Mouse (Mus musculus) CH12.LX (cell line): ENCODE results near the gene Zfp523. TPM values are rescaled to one million over a fixed set of nuclear protein-coding genes. Genes with fewer than 3 reads are reported as not detected.

Source experiments
- DNase-seq: peaks from one replicate; pipeline ENCODE4 v3.0.0-alpha.2; 2013; ENCODE audit errors: extremely low read depth
- H3K27ac ChIP-seq: 2 replicates; pipeline ENCODE4 v1.5.1; 2012; ENCODE audit warnings: low read depth, mild to moderate bottlenecking, control low read depth, moderate library complexity; ENCODE audit not compliant: insufficient read depth
- H3K27me3 ChIP-seq: replicated peaks from 2 replicates; pipeline ENCODE3; 2012; ENCODE audit warnings: inconsistent platforms
- H3K36me3 ChIP-seq, 2 experiments: replicated peaks in 1 of 2; 2 replicates each; pipeline versions ENCODE3 to v1.6.1; 2012; ENCODE audit warnings: inconsistent platforms in 1 of 2, low read length in 1 of 2, mild to moderate bottlenecking in 1 of 2, mixed read lengths in 1 of 2, moderate library complexity in 1 of 2; ENCODE audit not compliant: control insufficient read depth in 1 of 2, insufficient read depth in 1 of 2
- H3K4me1 ChIP-seq, 2 experiments: 2 replicates each; pipeline ENCODE4 v1.6.1; 2012; ENCODE audit warnings: inconsistent platforms in 1 of 2, moderate library complexity in 1 of 2; ENCODE audit not compliant: insufficient read depth in 2 of 2, control insufficient read depth in 1 of 2
- H3K4me2 ChIP-seq: 2 replicates; pipeline ENCODE4 v1.6.1; 2012; ENCODE audit warnings: low read depth, mild to moderate bottlenecking, control low read depth; ENCODE audit not compliant: poor library complexity, insufficient read depth, severe bottlenecking
- H3K4me3 ChIP-seq, 3 experiments: fragments of 150-350 bp in 1 of 3; sonication (generic) in 1 of 3; replicated peaks in 1 of 3; 2 replicates each; pipeline versions ENCODE3 to v1.5.1; 2011 to 2012; ENCODE audit warnings: low read depth in 2 of 3, low read length in 2 of 3, mild to moderate bottlenecking in 2 of 3, moderate library complexity in 2 of 3, control low read depth in 1 of 3, improper control_type of control experiment in 1 of 3, inconsistent platforms in 1 of 3, mixed read lengths in 1 of 3; ENCODE audit not compliant: poor library complexity in 1 of 3
- H3K79me2 ChIP-seq: replicated peaks from 2 replicates; pipeline ENCODE4 v1.6.1; 2012; ENCODE audit warnings: mild to moderate bottlenecking, moderate library complexity; ENCODE audit not compliant: control insufficient read depth, poor library complexity, insufficient read depth, severe bottlenecking; ENCODE audit errors: extremely low read depth
- H3K9ac ChIP-seq: 2 replicates; pipeline ENCODE4 v1.6.1; 2012; ENCODE audit warnings: low read depth, mild to moderate bottlenecking, control low read depth, moderate library complexity; ENCODE audit not compliant: insufficient read depth
- H3K9me3 ChIP-seq: replicated peaks from 2 replicates; pipeline ENCODE3; 2012; ENCODE audit warnings: low read length, inconsistent platforms, mixed read lengths
- BHLHE40 ChIP-seq: IDR thresholded peaks from 2 replicates; pipeline ENCODE4 v1.6.1; 2011; ENCODE audit warnings: mild to moderate bottlenecking, low read depth, low read length, improper control_type of control experiment
- CHD2 ChIP-seq: IDR thresholded peaks from 2 replicates; pipeline ENCODE4 v1.6.1; 2011; ENCODE audit warnings: low read length, improper control_type of control experiment
- CTCF ChIP-seq, 2 experiments: IDR thresholded peaks in 1 of 2; conservative IDR thresholded peaks in 1 of 2; 2 replicates each; pipeline ENCODE4 v1.5.1; 2011 to 2012; ENCODE audit warnings: low read depth in 2 of 2, low read length in 2 of 2, improper control_type of control experiment in 1 of 2, inconsistent platforms in 1 of 2, mild to moderate bottlenecking in 1 of 2, moderate library complexity in 1 of 2
- E2F4 ChIP-seq: IDR thresholded peaks from 2 replicates; pipeline ENCODE4 v1.6.1; 2011; ENCODE audit warnings: low read depth, low read length, improper control_type of control experiment; ENCODE audit not compliant: insufficient replicate concordance
- EP300 ChIP-seq: IDR thresholded peaks from 2 replicates; pipeline ENCODE4 v1.6.1; 2011; ENCODE audit warnings: low read length, improper control_type of control experiment
- ETS1 ChIP-seq: conservative IDR thresholded peaks from 2 replicates; pipeline ENCODE4 v1.6.1; 2012; ENCODE audit warnings: low read depth, mild to moderate bottlenecking, inconsistent platforms, low read length, improper control_type of control experiment, moderate library complexity
- GABPA ChIP-seq: IDR thresholded peaks from 2 replicates; pipeline ENCODE4 v1.6.1; 2012; ENCODE audit warnings: low read depth, low read length, improper control_type of control experiment, inconsistent platforms; ENCODE audit not compliant: insufficient replicate concordance
- JUND ChIP-seq: conservative IDR thresholded peaks from 2 replicates; pipeline ENCODE4 v1.6.1; 2011; ENCODE audit warnings: low read depth, low read length, improper control_type of control experiment
- MXI1 ChIP-seq: IDR thresholded peaks from 2 replicates; pipeline ENCODE4 v1.6.1; 2011; ENCODE audit warnings: mild to moderate bottlenecking, low read depth, low read length, improper control_type of control experiment
- NRF1 ChIP-seq: IDR thresholded peaks from 2 replicates; pipeline ENCODE4 v1.6.1; 2014; ENCODE audit warnings: low read depth, mild to moderate bottlenecking, inconsistent platforms, low read length, improper control_type of control experiment, moderate library complexity
- POLR2A ChIP-seq: IDR thresholded peaks from 2 replicates; pipeline ENCODE4 v1.6.1; 2011; ENCODE audit warnings: low read depth, mild to moderate bottlenecking, improper control_type of control experiment, low read length
- POLR2AphosphoS2 ChIP-seq: IDR thresholded peaks from 2 replicates; pipeline ENCODE4 v1.6.1; 2011; ENCODE audit warnings: low read depth, low read length, improper control_type of control experiment
- RAD21 ChIP-seq: IDR thresholded peaks from 2 replicates; pipeline ENCODE4 v1.6.1; 2011; ENCODE audit warnings: low read depth, mild to moderate bottlenecking, low read length, improper control_type of control experiment, moderate library complexity
- RCOR1 ChIP-seq: conservative IDR thresholded peaks from 2 replicates; pipeline ENCODE4 v1.6.1; 2012; ENCODE audit warnings: low read depth, mild to moderate bottlenecking, inconsistent platforms, low read length, improper control_type of control experiment
- SIN3A ChIP-seq: IDR thresholded peaks from 2 replicates; pipeline ENCODE4 v1.6.1; 2012; ENCODE audit warnings: low read length, improper control_type of control experiment, inconsistent platforms
- TBP ChIP-seq: conservative IDR thresholded peaks from 2 replicates; pipeline ENCODE4 v1.6.1; 2011; ENCODE audit warnings: low read depth, low read length, improper control_type of control experiment
- TCF12 ChIP-seq: IDR thresholded peaks from 2 replicates; pipeline ENCODE4 v1.6.1; 2014; ENCODE audit warnings: low read depth, mild to moderate bottlenecking, inconsistent platforms, low read length, improper control_type of control experiment
- UBTF ChIP-seq: IDR thresholded peaks from 2 replicates; pipeline ENCODE4 v1.6.1; 2012; ENCODE audit warnings: low read depth, mild to moderate bottlenecking, inconsistent platforms, low read length, improper control_type of control experiment, moderate library complexity
- ZC3H11A ChIP-seq: IDR thresholded peaks from 2 replicates; pipeline ENCODE4 v1.6.1; 2012; ENCODE audit warnings: low read depth, mild to moderate bottlenecking, inconsistent platforms, low read length, improper control_type of control experiment
- ZMIZ1 ChIP-seq: IDR thresholded peaks from 2 replicates; pipeline ENCODE4 v1.6.1; 2012; ENCODE audit warnings: low read depth, mild to moderate bottlenecking, inconsistent platforms, low read length, improper control_type of control experiment
- dilution Hi-C: fragments of 300-500 bp; cut with MboI; formaldehyde crosslinking; loops from 2 replicates; pipeline ENCODE4 v1.14.3; 2020; ENCODE audit warnings: low sequenced_read_pairs; ENCODE audit not compliant: extremely low pct_unique_long_range_greater_than_20kb, extremely low pct_ligation_motif_present
- in situ Hi-C: fragments of 300-500 bp; cut with MboI; formaldehyde crosslinking; loops from 3 replicates; pipeline ENCODE4 v1.14.3; 2019; ENCODE audit warnings: low sequenced_read_pairs, low pct_ligation_motif_present, low pct_unique_long_range_greater_than_20kb, mixed read lengths
- polyA plus RNA-seq: library from polyadenylated mRNA; unstranded; fragments of >175 nt; gene quantifications from 2 replicates; pipeline ENCODE4 v1.2.1, GENCODE M21; 2012; ENCODE audit warnings: low read depth; ENCODE audit not compliant: insufficient read length
- total RNA-seq, 2 experiments: library from RNA; depleted of rRNA; stranded (reverse); fragments of 300-350 nt in 1 of 2; fragments of >200 nt in 1 of 2; gene quantifications; 2 replicates each; pipeline ENCODE4 v1.2.3; 2012 to 2014

Zfp523 gene
- total and polyA plus RNA-seq, 3 experiments = 2.5 to 14.7 (median 10.1) TPM

DNA sequence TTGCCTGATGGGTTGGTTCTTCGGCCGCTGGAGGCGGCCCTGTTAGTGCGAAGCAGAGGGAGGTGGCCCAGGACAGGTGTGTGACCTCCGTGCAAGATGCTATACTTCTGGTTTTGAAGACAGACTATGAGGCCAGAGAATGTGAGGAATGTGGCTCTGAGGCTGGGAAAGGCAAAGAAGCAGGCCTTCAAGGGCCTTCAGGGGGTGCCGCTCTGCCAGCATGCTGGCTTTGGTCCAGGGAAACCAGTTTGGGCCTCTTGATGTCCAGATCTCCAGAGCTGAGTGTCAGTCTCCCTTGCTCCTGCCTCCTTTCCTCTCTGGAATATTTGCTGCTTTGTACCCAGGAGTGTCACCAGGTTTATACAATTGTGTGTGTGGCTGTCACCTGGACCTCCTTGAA is 65.4 kb downstream of the Zfp523 start:
- no peak for DNase-seq
- H3K9me3 ChIP-seq = no peaks in the 10 kb centered on the region
- H3K79me2 ChIP-seq = no peaks in the 10 kb centered on the region; the same call in 1 of the 2 replicates
- H3K27ac ChIP-seq = no peak overlapping the region
- H3K4me2 ChIP-seq = no peak overlapping the region
- dilution Hi-C loops = no loop called here
- no peaks in the 10 kb centered on the region for H3K27me3 ChIP-seq
- H3K4me3 ChIP-seq = no peak overlapping the region
- TF ChIP-seq BHLHE40 = no peak
- no peak for TF ChIP-seq EP300
- no peak for TF ChIP-seq NRF1
- TF ChIP-seq ETS1 = no peak
- TF ChIP-seq JUND = no peak
- no peak for TF ChIP-seq UBTF
- TF ChIP-seq GABPA = no peak
- no peak for TF ChIP-seq CTCF (conservative IDR thresholded peaks at IDR 0.05 in 1 of 2, IDR thresholded peaks at IDR 0.05 in 1 of 2; ENCODE audit: low read depth in 2 of 2, low read length in 2 of 2)
- no peak for TF ChIP-seq POLR2A
- TF ChIP-seq TCF12 = no peak
- TF ChIP-seq TBP = no peak
- no peak for TF ChIP-seq RAD21
- no peak for TF ChIP-seq SIN3A
- TF ChIP-seq ZC3H11A = no peak
- no peak for TF ChIP-seq MXI1
- no peak for TF ChIP-seq E2F4
- TF ChIP-seq RCOR1 = no peak
- no peak for TF ChIP-seq CHD2
- no peak for TF ChIP-seq POLR2AphosphoS2
- peaks cover 21 to 69% of the 10 kb centered on the region in 2 experiments for H3K4me1 ChIP-seq
- H3K36me3 ChIP-seq = peaks cover 45 to 87% of the 10 kb centered on the region in 2 experiments
- no peak overlapping the region for H3K9ac ChIP-seq
- in situ Hi-C loops = no loop called here

DNA sequence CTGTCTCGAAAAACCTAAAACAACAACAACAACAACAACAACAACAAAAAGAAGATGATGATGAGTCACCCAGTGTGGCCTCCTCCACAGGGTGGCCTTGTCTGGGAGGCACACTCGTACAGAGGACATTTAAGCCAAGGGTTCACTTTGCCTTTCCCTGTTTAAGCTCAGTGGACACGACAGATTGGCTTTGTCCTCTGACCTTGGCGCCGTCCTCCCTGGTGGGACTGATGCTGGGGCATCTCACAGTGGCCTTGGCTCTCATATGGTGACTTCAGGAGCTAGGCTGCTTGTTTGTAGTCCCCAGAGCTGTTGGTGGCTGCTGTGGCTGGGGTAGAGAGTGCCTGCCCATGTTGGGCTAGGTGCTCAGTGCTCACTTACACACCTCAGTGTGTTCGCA is 67.3 kb downstream of the Zfp523 start:
- no peak overlapping the region for H3K27ac ChIP-seq
- no peak for DNase-seq
- TF ChIP-seq RAD21 = no peak
- no peak for TF ChIP-seq ZC3H11A
- no peak for TF ChIP-seq ZMIZ1
- no peak for TF ChIP-seq UBTF
- TF ChIP-seq POLR2A = no peak
- TF ChIP-seq, all 38 proteins: peak for 0
- H3K4me3 ChIP-seq = no peak overlapping the region
- dilution Hi-C loops (no loop called here), in situ Hi-C loops (no loop called here)
- H3K27me3 ChIP-seq = no peaks in the 10 kb centered on the region
- no peaks in the 10 kb centered on the region; the same call in 1 of the 2 replicates for H3K79me2 ChIP-seq
- no peaks in the 10 kb centered on the region for H3K9me3 ChIP-seq
- H3K4me2 ChIP-seq = no peak overlapping the region
- peaks cover 28 to 82% of the 10 kb centered on the region in 2 experiments for H3K4me1 ChIP-seq
- H3K9ac ChIP-seq = no peak overlapping the region
- H3K36me3 ChIP-seq = peaks cover 42 to 82% of the 10 kb centered on the region in 2 experiments
